Mouse (Mus musculus) liver, embryonic 14.5 days (tissue): Measurements from ENCODE around the gene Ifih1. TPM values are rescaled to one million over a fixed set of nuclear protein-coding genes. Genes with fewer than 3 reads are reported as not detected.
A peak's percentile ranks its signal among the peaks of the same experiment; 100 is the strongest.

ENCODE experiments used
- ATAC-seq: fragments of 200-750 bp; cut with Nextera tagmentation; 2 replicates; pipeline ENCODE4 v1.8.0; 2017; ENCODE audit warnings: moderate number of reproducible peaks, mild to moderate bottlenecking, moderate library complexity; ENCODE audit not compliant: insufficient read depth
- DNase-seq, 3 experiments: peaks; one replicate each; pipeline ENCODE4 v3.0.0-alpha.2; 2012 to 2013; ENCODE audit warnings: low read depth in 3 of 3, low spot score in 3 of 3
- H3K27ac ChIP-seq: fragments of 300-500 bp; sonication (generic); 2 replicates; pipeline ENCODE4 v1.5.1; 2014; ENCODE audit warnings: moderate library complexity, mild to moderate bottlenecking, control low read depth, inconsistent platforms
- H3K27me3 ChIP-seq: fragments of 300-500 bp; sonication (generic); 2 replicates; pipeline ENCODE4 v1.6.1; 2014; ENCODE audit warnings: mild to moderate bottlenecking, low read length, moderate library complexity; ENCODE audit not compliant: control insufficient read depth, insufficient read depth
- H3K36me3 ChIP-seq: fragments of 300-500 bp; sonication (generic); replicated peaks from 2 replicates; pipeline ENCODE4 v1.6.1; 2014; ENCODE audit warnings: low read depth; ENCODE audit not compliant: control insufficient read depth, insufficient read depth
- H3K4me1 ChIP-seq, 2 experiments: fragments of 200-500 bp in 1 of 2; fragments of 300-500 bp in 1 of 2; sonication (generic) in 1 of 2; replicated peaks; 2 replicates each; pipeline ENCODE4 v1.6.1; 2012 to 2014; ENCODE audit warnings: antibody characterized with exemption in 1 of 2, inconsistent platforms in 1 of 2, low read length in 1 of 2; ENCODE audit not compliant: control insufficient read depth in 2 of 2, insufficient read depth in 2 of 2
- H3K4me2 ChIP-seq: fragments of 300-500 bp; sonication (generic); 2 replicates; pipeline ENCODE4 v1.6.1; 2014; ENCODE audit warnings: low read depth, mild to moderate bottlenecking, control low read depth, moderate library complexity
- H3K4me3 ChIP-seq, 2 experiments: fragments of 200-500 bp in 1 of 2; fragments of 300-500 bp in 1 of 2; sonication (generic) in 1 of 2; 2 replicates each; pipeline ENCODE4 v1.5.1; 2012 to 2014; ENCODE audit warnings: low read depth in 2 of 2, low read length in 2 of 2, mild to moderate bottlenecking in 2 of 2, control low read depth in 1 of 2, inconsistent platforms in 1 of 2, moderate library complexity in 1 of 2; ENCODE audit not compliant: insufficient read depth in 1 of 2
- H3K9ac ChIP-seq: fragments of 300-500 bp; sonication (generic); replicated peaks from 2 replicates; pipeline ENCODE4 v1.6.1; 2014; ENCODE audit warnings: mild to moderate bottlenecking, control low read depth, moderate library complexity
- H3K9me3 ChIP-seq: fragments of 300-500 bp; sonication (generic); 2 replicates; pipeline ENCODE4 v1.6.1; 2016; ENCODE audit warnings: low read length, mixed read lengths; ENCODE audit not compliant: control insufficient read depth
- CTCF ChIP-seq: IDR thresholded peaks from 2 replicates; pipeline ENCODE4 v1.5.1; 2016; ENCODE audit warnings: antibody characterized with exemption, low read depth, control low read depth
- EP300 ChIP-seq: IDR thresholded peaks from 2 replicates; pipeline ENCODE4 v1.6.1; 2016; ENCODE audit warnings: antibody characterized with exemption, low read depth
- WGBS: fragments of 180-500 bp; shearing (Covaris S2); extraction: QIAGEN DNeasy Blood & Tissue Kit; methylation state at CpG from one replicate; pipeline ENCODE4 v1.1.7; 2014; ENCODE audit not compliant: insufficient replicate concordance; 5-methylcytosine and 5-hydroxymethylcytosine counted together
- polyA plus RNA-seq, 2 experiments: library from polyadenylated mRNA; depleted of rRNA in 1 of 2; stranded (reverse) in 1 of 2; unstranded in 1 of 2; fragments of >200 nt; fragmentation: Nextera tagmentation in 1 of 2; extraction: Ambion mirVana in 1 of 2; gene quantifications; 2 replicates each; pipeline versions ENCODE4 v1.2.1 to v1.2.3; 2012 to 2014

Gene Ifih1
- polyA plus RNA-seq, 2 experiments = 1.5 to 2.9 TPM

DNA sequence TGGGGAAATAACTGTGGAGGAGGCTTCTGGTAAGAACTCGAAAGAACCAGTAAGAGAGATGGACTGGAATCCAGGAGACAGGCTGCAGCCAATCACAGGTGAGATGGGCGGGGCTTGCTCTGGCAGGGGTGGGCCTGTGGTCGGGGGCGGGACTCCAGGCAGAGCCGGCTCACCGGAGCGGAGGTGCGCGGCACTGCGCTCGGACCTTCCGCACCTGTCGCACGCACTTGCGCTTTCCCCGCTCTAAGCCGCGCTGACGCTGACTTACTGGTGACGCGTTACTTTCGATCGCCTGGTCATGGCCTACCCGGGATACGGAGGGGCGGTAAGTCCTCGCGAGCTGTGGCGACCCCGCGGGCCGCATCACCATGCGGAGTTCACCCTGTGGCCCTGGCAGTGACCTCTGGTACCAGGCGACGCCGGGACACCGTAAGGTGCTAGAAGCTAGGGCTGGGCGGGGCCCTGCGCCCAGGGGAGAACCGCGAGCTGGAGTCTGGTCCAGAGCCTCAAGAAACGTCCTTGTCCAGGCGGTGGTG lies 18.1 kb upstream of the Ifih1 start, which contains the start of gene Gca:
Gene Gca (plus strand): TSS at position 151 of the 536 bp plus-strand sequence.
- no peaks in the 10 kb centered on the region for H3K36me3 ChIP-seq
- H3K4me3 ChIP-seq = peak within 1 kb of the TSS; percentile 61 to 71
- peaks cover 0 to 2% of the 10 kb centered on the region in 2 experiments; a peak in 1 of 4 replicates for H3K4me1 ChIP-seq
- H3K27me3 ChIP-seq = no peaks in the 10 kb centered on the region
- DNase-seq (peak; percentile 70 to 74 (median 71)), ATAC-seq (peak; percentile 100)
- TF ChIP-seq CTCF (no peak), EP300 (no peak)
- H3K9ac ChIP-seq = 0 out of 2 replicates have a peak within 1 kb of the TSS, but pooled peaks have one; percentile 42
- peak within 1 kb of the TSS; percentile 84 for H3K4me2 ChIP-seq
- under 1% methylated on average over 43 of the region's 43 CpGs for WGBS
- H3K9me3 ChIP-seq = no peaks in the 10 kb centered on the region
- no peak within 1 kb of the TSS for H3K27ac ChIP-seq

DNA sequence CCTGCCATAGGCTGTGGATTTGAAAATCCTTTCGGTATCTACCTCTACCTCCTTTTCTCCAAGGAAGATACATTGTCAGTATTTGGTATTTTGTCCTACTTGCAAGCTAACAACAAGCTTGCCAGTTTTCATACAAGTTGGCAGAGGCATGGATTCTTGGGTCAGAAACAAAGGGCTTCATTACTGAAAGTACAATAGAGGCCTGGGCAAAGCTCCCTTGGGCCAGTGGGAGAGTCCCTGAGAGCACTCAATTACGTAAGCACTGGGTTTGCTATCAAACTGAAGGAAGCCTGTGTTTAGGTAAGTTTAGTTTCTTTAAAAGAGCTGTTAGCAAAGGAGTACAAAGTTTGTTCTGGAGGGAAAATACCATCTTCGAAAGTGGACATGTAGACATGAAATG lies 16.5 kb upstream of the Ifih1 start:
- TF ChIP-seq EP300 (no peak), CTCF (no peak)
- no peak for ATAC-seq
- 67% methylated on average over 3 of the region's 3 CpGs for WGBS
- Histone ChIP-seq H3K9me3 (no peaks in the 10 kb centered on the region), H3K36me3 (no peaks in the 10 kb centered on the region), H3K9ac (no peak overlapping the region), H3K27me3 (no peaks in the 10 kb centered on the region), H3K4me1 (peaks cover 0 to 2% of the 10 kb centered on the region in 2 experiments; a peak in 1 of 4 replicates), H3K27ac (no peak overlapping the region), H3K4me3 (no peak overlapping the region), H3K4me2 (no peak overlapping the region)
- DNase-seq = no peak

DNA sequence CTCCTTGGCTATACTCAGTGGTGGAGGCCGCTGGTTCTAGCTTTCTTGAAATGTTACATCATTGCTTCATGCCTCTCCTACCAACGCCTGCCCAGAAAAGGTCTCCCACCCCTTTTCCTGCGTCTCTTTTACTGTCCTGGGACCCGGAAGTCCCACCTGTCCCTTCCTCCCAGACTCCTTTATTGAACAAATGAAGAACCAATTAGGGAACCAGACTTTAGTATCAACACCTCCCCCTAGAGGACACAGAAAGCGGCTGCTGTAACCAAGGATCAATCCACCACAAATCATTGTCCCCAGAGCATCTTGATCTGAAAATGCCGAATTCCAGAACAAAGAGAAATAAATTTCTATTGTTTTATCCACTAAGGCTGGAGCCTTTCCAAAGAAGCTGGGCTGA lies 14.5 kb upstream of the Ifih1 start:
- H3K9me3 ChIP-seq = no peaks in the 10 kb centered on the region
- no peak for ATAC-seq
- TF ChIP-seq CTCF = peak; percentile 23; the same call in 1 of the 2 replicates
- no peak for TF ChIP-seq EP300
- peaks cover 0 to 2% of the 10 kb centered on the region in 2 experiments; a peak in 1 of 4 replicates for H3K4me1 ChIP-seq
- WGBS = 35% methylated on average over 6 of the region's 6 CpGs
- H3K27me3 ChIP-seq = no peaks in the 10 kb centered on the region
- no peak overlapping the region for H3K27ac ChIP-seq
- no peaks in the 10 kb centered on the region for H3K36me3 ChIP-seq
- no peak overlapping the region for H3K4me3 ChIP-seq
- no peak overlapping the region for H3K9ac ChIP-seq
- no peak overlapping the region for H3K4me2 ChIP-seq
- no peak for DNase-seq

DNA sequence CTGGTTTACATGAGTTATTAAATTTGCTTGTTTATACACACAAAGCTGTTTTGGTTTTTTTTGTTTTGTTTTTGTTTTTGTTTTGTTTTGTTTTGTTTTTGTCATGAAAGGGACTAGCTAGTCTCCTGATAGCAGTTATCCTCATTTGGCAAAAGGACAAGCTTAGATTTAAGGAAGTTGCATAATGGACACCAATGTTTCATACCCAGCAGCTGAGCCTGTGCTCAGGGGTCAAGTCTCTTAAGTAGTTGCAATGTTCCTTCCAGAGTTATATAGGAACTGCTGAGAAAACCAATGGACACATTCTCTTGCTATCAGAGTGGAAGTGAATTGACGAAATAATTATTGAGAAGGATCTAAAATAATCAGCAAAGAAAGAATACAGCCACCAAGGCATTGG lies 10.0 kb upstream of the Ifih1 start:
- WGBS = 38% methylated on average over 1 of the region's 1 CpGs
- ATAC-seq (no peak), DNase-seq (no peak)
- Histone ChIP-seq H3K27ac (no peak overlapping the region), H3K4me2 (no peak overlapping the region), H3K9me3 (no peaks in the 10 kb centered on the region), H3K36me3 (no peaks in the 10 kb centered on the region), H3K9ac (no peak overlapping the region), H3K4me3 (no peak overlapping the region), H3K27me3 (no peaks in the 10 kb centered on the region), H3K4me1 (no peaks in the 10 kb centered on the region)
- no peak for TF ChIP-seq EP300
- TF ChIP-seq CTCF = no peak

DNA sequence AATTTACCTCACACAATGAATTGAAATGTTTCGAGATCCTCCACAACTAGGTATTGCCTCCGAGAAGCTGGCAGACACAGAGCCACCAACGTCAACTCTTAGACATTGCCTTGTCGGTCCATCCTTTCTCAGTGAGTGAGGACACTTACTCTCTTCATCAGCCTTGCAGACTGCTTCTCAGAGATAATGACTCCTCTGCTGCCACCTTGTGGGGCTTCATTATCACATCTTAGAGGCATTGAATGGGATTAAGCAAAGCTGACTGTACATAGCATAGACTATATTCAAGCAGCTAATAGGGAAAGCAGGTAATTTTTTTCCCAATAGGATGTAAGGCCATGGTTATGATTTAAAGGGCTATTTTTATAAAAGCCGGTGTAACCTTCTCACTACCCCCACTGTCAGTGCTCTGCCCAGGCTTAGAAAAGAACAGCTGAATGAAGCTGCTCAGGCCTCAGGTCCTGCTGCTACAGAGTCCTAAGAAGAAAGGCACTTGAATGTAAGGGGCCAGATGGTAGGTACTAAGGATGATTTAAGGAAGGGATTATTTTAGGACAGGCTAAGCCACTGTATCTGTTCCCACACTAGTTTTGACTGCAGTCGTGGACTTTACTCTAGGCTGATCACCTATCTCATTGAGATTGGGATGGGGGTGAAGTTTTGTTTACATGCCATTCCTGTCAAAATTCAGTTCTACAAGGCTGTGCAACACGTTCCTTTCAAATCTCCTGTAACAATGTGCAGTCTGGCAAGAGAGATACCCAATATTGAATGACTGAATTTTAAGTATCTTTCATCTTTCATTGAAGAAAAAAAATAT lies 8.7 kb upstream of the Ifih1 start:
- peak; percentile 72 for ATAC-seq
- peak in 2 of 3 experiments; percentile 35 to 49 for DNase-seq
- Histone ChIP-seq H3K9me3 (no peaks in the 10 kb centered on the region), H3K4me1 (no peaks in the 10 kb centered on the region), H3K4me2 (no peak overlapping the region), H3K9ac (no peak overlapping the region), H3K4me3 (no peak overlapping the region), H3K36me3 (no peaks in the 10 kb centered on the region), H3K27ac (no peak overlapping the region), H3K27me3 (no peaks in the 10 kb centered on the region)
- TF ChIP-seq CTCF (peak; percentile 61), EP300 (no peak)
- 31% methylated on average over 7 of the region's 7 CpGs for WGBS
